Mouse (Mus musculus): ENCODE data around the gene Spata21.

GRCm38 (mm10) chr4:141139116-141139970 lies 51.2 kb downstream of the Spata21 start, which contains the start of gene Szrd1:
- no peak for TF ChIP-seq GATA1 (IDR thresholded peaks at IDR 0.05; ENCODE audit: low read length)
- TF ChIP-seq TAL1 (IDR thresholded peaks at IDR 0.05; ENCODE audit: low read length) = no peak

All from erythroblast, embryonic 14.5 days (primary cell).